Mouse (Mus musculus) ES-E14 (cell line): Measurements from ENCODE around the gene Zfp846. TPM values are rescaled to one million over a fixed set of nuclear protein-coding genes. Genes with fewer than 3 reads are reported as not detected.
"Not testable (repeated sequence)": the region's sequence is repeated elsewhere in the genome, so short reads cannot be mapped to it uniquely, and the experiment has no call there.

Experiments used
- DNase-seq: peaks from one replicate; pipeline ENCODE4 v3.0.0-alpha.2; 2013; ENCODE audit warnings: low read depth, low spot score
- H3K27ac ChIP-seq: 2 replicates; pipeline ENCODE4 v1.5.1; 2012; ENCODE audit warnings: low read depth, mild to moderate bottlenecking, low read length, moderate library complexity, mixed read lengths; ENCODE audit not compliant: poor library complexity, insufficient read depth, severe bottlenecking
- H3K36me3 ChIP-seq: 2 replicates; pipeline ENCODE4 v1.6.1; 2012; ENCODE audit warnings: mild to moderate bottlenecking, low read length, moderate library complexity, mixed read lengths; ENCODE audit not compliant: control insufficient read depth, poor library complexity, insufficient read depth, severe bottlenecking
- H3K4me1 ChIP-seq, 2 experiments: fragments of 150-350 bp in 1 of 2; sonication (generic) in 1 of 2; 2 replicates each; pipeline ENCODE4 v1.6.1; 2012; ENCODE audit warnings: low read length in 2 of 2, mild to moderate bottlenecking in 1 of 2, mixed read lengths in 1 of 2; ENCODE audit not compliant: control insufficient read depth in 2 of 2, insufficient read depth in 2 of 2, poor library complexity in 1 of 2
- H3K4me3 ChIP-seq, 2 experiments: fragments of 150-350 bp in 1 of 2; sonication (generic) in 1 of 2; 2 replicates each; pipeline ENCODE4 v1.5.1; 2012; ENCODE audit warnings: low read length in 2 of 2, low read depth in 1 of 2, mild to moderate bottlenecking in 1 of 2, mixed read lengths in 1 of 2; ENCODE audit not compliant: insufficient read depth in 1 of 2, poor library complexity in 1 of 2, severe bottlenecking in 1 of 2
- H3K9ac ChIP-seq: 2 replicates; pipeline ENCODE4 v1.6.1; 2012; ENCODE audit warnings: low read depth, mild to moderate bottlenecking, low read length, mixed read lengths; ENCODE audit not compliant: poor library complexity, insufficient read depth, severe bottlenecking
- H3K9me3 ChIP-seq: fragments of 150-350 bp; sonication (generic); 2 replicates; pipeline ENCODE4 v1.6.1; 2012; ENCODE audit warnings: low read depth, mild to moderate bottlenecking, low read length; ENCODE audit not compliant: control insufficient read depth, insufficient read depth
- CHD2 ChIP-seq: IDR thresholded peaks from 2 replicates; pipeline ENCODE4 v1.6.1; 2014; ENCODE audit warnings: mild to moderate bottlenecking, low read depth, low read length, inconsistent platforms
- HCFC1 ChIP-seq: IDR thresholded peaks from 2 replicates; pipeline ENCODE4 v1.6.1; 2012; ENCODE audit warnings: low read length, inconsistent platforms, borderline replicate concordance; ENCODE audit not compliant: insufficient read depth
- MAFK ChIP-seq: IDR thresholded peaks from 2 replicates; pipeline ENCODE4 v1.6.1; 2014; ENCODE audit warnings: mild to moderate bottlenecking, low read depth, low read length, inconsistent platforms; ENCODE audit not compliant: insufficient read depth
- ZC3H11A ChIP-seq: IDR thresholded peaks from 2 replicates; pipeline ENCODE4 v1.6.1; 2012; ENCODE audit warnings: low read depth, mild to moderate bottlenecking, inconsistent platforms, low read length, borderline replicate concordance
- ZNF384 ChIP-seq: IDR thresholded peaks from 2 replicates; pipeline ENCODE4 v1.6.1; 2012; ENCODE audit warnings: low read depth, low read length, inconsistent platforms
- in situ Hi-C, 2 experiments: fragments of 600-800 bp; cut with MboI; formaldehyde crosslinking; loops; one replicate each; pipeline ENCODE4 v1.15.1; 2025; ENCODE audit warnings: low sequenced_read_pairs in 2 of 2, inconsistent platforms in 1 of 2; ENCODE audit not compliant: unreplicated experiment in 2 of 2
- total RNA-seq: library from RNA; depleted of rRNA; stranded (reverse); fragments of 300-350 nt; gene quantifications from 2 replicates; pipeline ENCODE4 v1.2.3, GENCODE M21; 2012

The Zfp846 gene
- total RNA-seq, 1 experiment, result 8.3 TPM

DNA sequence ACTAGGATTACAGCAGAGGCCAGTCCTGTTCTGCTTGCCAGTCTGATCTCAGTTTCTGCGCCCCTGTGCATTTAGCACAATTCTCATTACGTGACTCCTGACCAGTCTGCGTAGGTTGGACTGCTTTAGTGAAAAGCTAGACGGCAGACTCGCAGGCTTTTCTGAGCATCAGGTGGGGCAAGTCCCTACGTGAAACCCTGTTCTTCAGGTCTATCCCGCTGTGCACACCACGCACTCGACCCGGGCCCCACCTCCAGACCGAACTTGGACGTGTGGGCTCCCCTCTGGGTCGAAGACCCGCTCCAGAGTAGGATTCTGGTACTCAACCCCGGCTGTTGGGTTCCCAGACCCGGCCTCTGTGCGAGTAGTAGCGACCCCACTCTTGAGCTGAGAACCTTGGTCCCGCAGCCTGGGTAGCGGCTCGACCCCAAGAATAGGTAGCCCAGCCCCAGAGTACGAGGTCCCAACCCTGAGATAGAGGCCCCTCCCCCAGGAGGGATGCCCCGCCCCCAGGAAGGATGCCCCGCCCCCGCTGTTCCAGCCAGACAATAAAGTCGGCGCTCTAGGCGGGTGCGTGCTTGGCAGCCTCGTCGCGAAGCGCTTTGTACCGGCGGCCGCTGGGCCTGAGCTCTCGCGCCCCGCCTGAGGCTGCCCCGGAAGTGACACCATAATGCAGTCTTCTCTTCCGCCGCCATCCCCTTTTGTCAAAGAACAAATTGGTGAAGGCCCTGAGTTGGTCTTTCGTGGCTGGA, 36.8 kb upstream of the Zfp846 start:
- peak overlapping the region; percentile 74 to 79 for H3K4me3 ChIP-seq
- no peaks in the 10 kb centered on the region for H3K9me3 ChIP-seq
- H3K9ac ChIP-seq, result peak overlapping the region; percentile 89
- in situ Hi-C loops, result no loop called here
- TF ChIP-seq ZC3H11A, result no peak
- DNase-seq, result peak; percentile 89
- H3K27ac ChIP-seq, result peak overlapping the region; percentile 95
- H3K36me3 ChIP-seq, result no peaks in the 10 kb centered on the region
- H3K4me1 ChIP-seq, result no peaks in the 10 kb centered on the region; a peak in 1 of 4 replicates

DNA sequence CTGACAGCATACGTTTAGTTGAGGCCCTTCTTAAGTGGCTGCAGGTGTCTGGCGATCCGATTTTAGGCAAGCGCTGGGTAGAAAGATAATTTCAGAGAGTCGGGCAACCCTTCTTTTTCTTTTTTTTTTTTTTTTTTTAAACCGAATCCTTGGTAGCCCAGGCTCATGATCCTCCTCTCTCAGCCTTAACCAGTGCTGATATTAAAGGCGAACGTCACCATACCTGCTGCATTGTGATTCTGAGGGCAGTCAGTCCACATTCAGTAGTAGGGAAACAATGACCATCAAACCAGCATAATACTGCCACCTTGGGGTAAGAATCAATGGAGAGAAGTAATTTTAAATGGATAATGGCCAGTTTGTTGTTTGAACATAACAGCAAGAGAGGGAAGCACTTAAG, 35.9 kb upstream of the Zfp846 start:
- peak overlapping the region; percentile 89 for H3K9ac ChIP-seq
- DNase-seq, result no peak
- H3K4me3 ChIP-seq, result peak overlapping the region; percentile 59 to 74
- H3K27ac ChIP-seq, result peak overlapping the region; percentile 95; the same call in 1 of the 2 replicates
- H3K4me1 ChIP-seq, result no peaks in the 10 kb centered on the region; a peak in 1 of 4 replicates
- H3K9me3 ChIP-seq, result no peaks in the 10 kb centered on the region
- in situ Hi-C loops, result no loop called here
- TF ChIP-seq HCFC1, result no peak
- no peak for TF ChIP-seq CHD2
- no peak for TF ChIP-seq MAFK
- no peak for TF ChIP-seq ZC3H11A
- TF ChIP-seq ZNF384, result peak; percentile 67; the same call in 1 of the 2 replicates
- no peaks in the 10 kb centered on the region for H3K36me3 ChIP-seq

DNA sequence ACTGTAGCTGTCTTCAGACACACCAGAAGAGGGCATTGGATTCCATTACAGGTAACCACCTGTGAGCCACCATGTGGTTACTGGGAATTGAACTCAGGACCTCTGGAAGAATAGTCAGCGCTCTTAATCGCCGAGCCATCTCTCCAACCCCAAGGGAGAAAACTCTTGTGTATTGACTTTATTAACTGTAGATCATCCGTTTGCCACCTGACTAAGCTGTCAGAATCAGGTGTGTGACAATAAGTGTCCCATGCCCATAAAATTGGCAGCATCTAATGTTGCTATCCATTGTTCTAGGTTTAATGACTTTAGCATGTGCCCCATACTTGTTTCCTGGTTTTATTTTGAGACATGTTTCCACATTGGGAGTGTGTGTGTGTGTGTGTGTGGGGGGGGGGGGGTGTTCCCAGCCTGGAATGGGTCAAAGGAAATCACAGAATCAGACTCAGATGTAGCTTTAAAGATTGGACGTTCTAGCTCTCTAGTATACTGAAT, 29.3 kb upstream of the Zfp846 start:
- Histone ChIP-seq H3K4me1 (no peaks in the 10 kb centered on the region), H3K36me3 (no peaks in the 10 kb centered on the region), H3K27ac (no peak overlapping the region), H3K9me3 (no peaks in the 10 kb centered on the region), H3K4me3 (no peak overlapping the region), H3K9ac (no peak overlapping the region)
- TF ChIP-seq CHD2 (no peak), MAFK (no peak), ZNF384 (no peak), ZC3H11A (no peak), HCFC1 (no peak)
- in situ Hi-C loops, result no loop called here
- no peak for DNase-seq

DNA sequence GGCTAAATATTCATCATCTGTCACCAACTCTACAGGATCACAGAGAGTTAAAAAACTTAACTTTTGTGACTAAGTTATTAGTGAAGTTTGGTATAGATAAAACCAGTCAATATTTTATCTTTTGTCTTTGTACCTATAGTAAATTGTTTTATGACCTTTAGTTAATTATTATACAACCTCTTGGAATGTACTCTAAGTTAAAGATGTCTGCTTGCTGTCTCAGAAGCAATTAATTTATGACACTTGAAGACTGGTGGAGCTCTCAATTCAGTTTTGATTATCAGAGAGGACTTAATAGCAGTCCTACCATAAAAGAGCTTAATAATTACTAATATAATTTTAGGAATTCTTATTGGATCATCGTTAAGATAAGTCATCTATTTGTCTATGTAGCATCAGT, 28.4 kb upstream of the Zfp846 start:
- Histone ChIP-seq H3K9ac (no peak overlapping the region), H3K9me3 (no peaks in the 10 kb centered on the region), H3K36me3 (no peaks in the 10 kb centered on the region), H3K27ac (no peak overlapping the region), H3K4me3 (no peak overlapping the region), H3K4me1 (no peaks in the 10 kb centered on the region)
- DNase-seq, result no peak
- in situ Hi-C loops, result no loop called here
- no peak for TF ChIP-seq MAFK
- TF ChIP-seq HCFC1, result no peak
- no peak for TF ChIP-seq ZNF384
- no peak for TF ChIP-seq ZC3H11A
- TF ChIP-seq CHD2, result no peak

DNA sequence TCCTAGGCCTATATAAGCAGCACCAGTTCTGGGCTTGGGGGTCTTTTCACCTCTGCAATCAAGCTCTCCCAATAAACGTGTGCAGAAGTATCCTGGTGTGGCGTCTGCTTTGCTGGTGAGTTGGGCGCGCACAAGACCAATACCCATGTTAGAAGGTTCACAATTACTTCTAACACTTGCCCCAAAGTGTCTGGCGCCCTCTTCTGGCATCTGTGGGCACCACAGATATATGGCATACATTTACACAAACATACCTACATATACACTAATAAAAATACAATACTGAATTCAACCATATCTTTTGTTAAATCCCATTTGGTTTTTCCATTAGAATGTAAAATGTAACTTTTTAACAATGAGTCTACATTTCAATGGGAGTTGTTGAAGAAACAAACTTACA, 18.9 kb upstream of the Zfp846 start:
- H3K4me1 ChIP-seq, result no peaks in the 10 kb centered on the region
- H3K4me3 ChIP-seq, result no peak overlapping the region
- in situ Hi-C loops, result no loop called here
- no peak for DNase-seq
- TF ChIP-seq ZC3H11A (no peak), ZNF384 (no peak), CHD2 (no peak), MAFK (no peak), HCFC1 (no peak)
- no peak overlapping the region for H3K9ac ChIP-seq
- no peaks in the 10 kb centered on the region for H3K9me3 ChIP-seq
- no peak overlapping the region for H3K27ac ChIP-seq
- no peaks in the 10 kb centered on the region for H3K36me3 ChIP-seq

DNA sequence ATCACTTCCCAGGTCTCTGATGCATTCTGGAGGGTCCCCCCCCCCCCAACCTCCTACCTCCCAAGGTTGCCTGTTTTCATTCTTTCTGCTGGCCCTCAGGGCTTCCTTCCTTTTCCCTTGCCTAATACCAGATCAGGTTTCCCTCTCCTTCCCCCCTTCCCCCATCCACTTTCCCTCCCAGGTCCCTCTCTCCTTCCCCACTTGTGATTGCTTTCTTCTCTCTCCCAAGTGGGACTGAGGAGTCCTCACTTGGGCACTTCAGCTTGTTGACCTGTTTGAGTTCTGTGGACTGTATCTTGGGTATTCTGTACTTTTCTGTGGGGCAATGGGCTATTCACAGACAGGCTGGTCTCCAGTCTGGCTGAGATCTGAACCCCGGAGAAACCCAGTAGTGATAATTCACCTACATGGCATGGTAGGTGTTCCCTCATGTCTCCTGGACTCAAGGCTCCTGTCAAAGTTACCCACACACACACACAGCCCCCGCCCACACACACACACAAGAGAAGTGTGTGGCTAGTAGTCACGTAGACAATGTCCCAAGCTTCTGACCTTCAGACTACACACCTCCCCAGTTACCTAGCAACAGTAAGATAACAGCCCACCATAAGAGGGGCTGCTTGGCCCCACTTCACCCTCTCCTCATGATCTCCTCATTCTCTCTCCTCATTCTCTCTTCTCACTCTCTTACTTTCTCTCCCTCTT, 15.6 kb upstream of the Zfp846 start:
- H3K9ac ChIP-seq, H3K9me3 ChIP-seq, in situ Hi-C loops, H3K4me1 ChIP-seq, H3K36me3 ChIP-seq, DNase-seq, H3K27ac ChIP-seq, H3K4me3 ChIP-seq: not testable (repeated sequence)
